8 mouse cellular contexts compared by ENCODE assay signal in genomic region chr14:79134891-79135334, GRCm38 (mm10).
DNase-seq lines count a peak whose midpoint lies in the region; ATAC-seq lines count a peak whose summit lies in the region.

No protein-coding gene starts in this region.

- H3K4me1 ChIP-seq in kidney, embryonic 14.5 days (ENCODE audit: control insufficient read depth, insufficient read depth, low read length), result peaks cover 7% of the 10 kb centered on the region; the same call in 1 of the 2 replicates
- H3K4me1 ChIP-seq in intestine, embryonic 14.5 days (replicated peaks; ENCODE audit: control insufficient read depth, insufficient read depth, low read length), result peaks cover 14% of the 10 kb centered on the region; the same call in 1 of the 2 replicates
- H3K4me1 ChIP-seq in midbrain, embryonic 13.5 days (replicated peaks), result peaks cover 8% of the 10 kb centered on the region

- H3K4me3 ChIP-seq in kidney, embryonic 14.5 days (ENCODE audit: low read length), result no peak overlapping the region
- H3K4me3 ChIP-seq in intestine, embryonic 14.5 days (ENCODE audit: low read depth, low read length), result no peak overlapping the region
- H3K4me3 ChIP-seq in midbrain, embryonic 13.5 days (replicated peaks), result no peak overlapping the region

- H3K36me3 ChIP-seq in kidney, embryonic 14.5 days (ENCODE audit: control insufficient read depth, insufficient read depth, low read length), result no peaks in the 10 kb centered on the region
- H3K36me3 ChIP-seq in intestine, embryonic 14.5 days (ENCODE audit: control insufficient read depth, insufficient read depth, low read length), result no peaks in the 10 kb centered on the region
- H3K36me3 ChIP-seq in midbrain, embryonic 13.5 days, result no peaks in the 10 kb centered on the region

- no peak overlapping the region for H3K27ac ChIP-seq in kidney, embryonic 14.5 days (ENCODE audit: low read depth, low read length)
- peak overlapping the region; percentile 62; the same call in 1 of the 2 replicates for H3K27ac ChIP-seq in intestine, embryonic 14.5 days (ENCODE audit: low read depth)
- no peak overlapping the region for H3K27ac ChIP-seq in midbrain, embryonic 13.5 days

- no peak overlapping the region for H3K9ac ChIP-seq in kidney, embryonic 14.5 days (ENCODE audit: low read depth, low read length)
- H3K9ac ChIP-seq in intestine, embryonic 14.5 days (ENCODE audit: low read length), result no peak overlapping the region
- no peak overlapping the region for H3K9ac ChIP-seq in midbrain, embryonic 13.5 days (replicated peaks)

- DNase-seq in kidney, adult 8-10 months, result no peak
- DNase-seq in embryo, embryonic 10.5 days (ENCODE audit: low spot score), result peak; percentile 68
- DNase-seq in intestine, embryonic 14.5 days (ENCODE audit: low spot score), result no peak
- no peak for DNase-seq in thymus, postnatal 4 days
- DNase-seq in gastrocnemius, adult 18-20 months (ENCODE audit: low spot score), result no peak

- H3K9me3 ChIP-seq in kidney, embryonic 14.5 days (ENCODE audit: control insufficient read depth, low read length), result no peaks in the 10 kb centered on the region
- no peaks in the 10 kb centered on the region for H3K9me3 ChIP-seq in intestine, embryonic 14.5 days (ENCODE audit: control insufficient read depth, low read length)
- H3K9me3 ChIP-seq in midbrain, embryonic 13.5 days, result no peaks in the 10 kb centered on the region

- ATAC-seq in kidney, embryonic 14.5 days (ENCODE audit: low FRiP score, low TSS enrichment), result peak; percentile 60; the same call in 1 of the 2 replicates
- 0 out of 2 replicates have a peak, but pooled peaks have one; percentile 60 for ATAC-seq in intestine, embryonic 14.5 days (replicated peaks; ENCODE audit: low FRiP score, low TSS enrichment, low read depth)
- ATAC-seq in midbrain, embryonic 13.5 days, result peak; percentile 53; the same call in 1 of the 2 replicates
- no peak for ATAC-seq in erythroid progenitor cell, adult 5-6 weeks (replicated peaks; ENCODE audit: low FRiP score, poor library complexity, severe bottlenecking)

- no peak overlapping the region for H3K4me2 ChIP-seq in kidney, embryonic 14.5 days (replicated peaks; ENCODE audit: low read depth, low read length)
- peak overlapping the region; percentile 20; the same call in 1 of the 2 replicates for H3K4me2 ChIP-seq in intestine, embryonic 14.5 days (ENCODE audit: low read length)
- no peak overlapping the region for H3K4me2 ChIP-seq in midbrain, embryonic 13.5 days (replicated peaks)

- 17% methylated on average over 7 of the region's 7 CpGs for WGBS in kidney, embryonic 14.5 days
- 8% methylated on average over 7 of the region's 7 CpGs for WGBS in intestine, embryonic 14.5 days
- WGBS in midbrain, embryonic 13.5 days, result 6% methylated on average over 7 of the region's 7 CpGs

- H3K27me3 ChIP-seq in kidney, embryonic 14.5 days (ENCODE audit: control insufficient read depth, insufficient read depth, low read length), result no peaks in the 10 kb centered on the region
- H3K27me3 ChIP-seq in intestine, embryonic 14.5 days (replicated peaks; ENCODE audit: control insufficient read depth, insufficient read depth, low read length), result no peaks in the 10 kb centered on the region
- H3K27me3 ChIP-seq in midbrain, embryonic 13.5 days, result no peaks in the 10 kb centered on the region
